Mouse (Mus musculus): ENCODE results near the gene Erbb3. TPM values are rescaled to one million over a fixed set of nuclear protein-coding genes. Genes with fewer than 3 reads are reported as not detected.
"Not testable (repeated sequence)": the region's sequence is repeated elsewhere in the genome, so short reads cannot be mapped to it uniquely, and the experiment has no call there.

Erbb3 gene
- total and polyA plus RNA-seq, 2 experiments from 2014 or later = 0.21 to 1.1 TPM

- Histone ChIP-seq H3K27me3 (ENCODE audit: insufficient read depth, low read length) (no peaks in the 10 kb centered on the region), H3K4me3 (ENCODE audit: low read depth, low read length) (peak within 1 kb of the TSS; percentile 44), H3K9me3 (ENCODE audit: low read length) (no peaks in the 10 kb centered on the region), H3K4me1 (ENCODE audit: insufficient read depth, low read length) (peaks cover 8% of the 10 kb centered on the region; the same call in 1 of the 2 replicates), H3K4me2 (ENCODE audit: low read depth, low read length, poor library complexity, severe bottlenecking) (peak within 1 kb of the TSS; percentile 50), H3K36me3 (ENCODE audit: insufficient read depth, low read length) (peaks cover 15% of the 10 kb centered on the region), H3K9ac (replicated peaks; ENCODE audit: low read length, poor library complexity, severe bottlenecking) (peak within 1 kb of the TSS; percentile 62), H3K27ac (ENCODE audit: low read depth, low read length) (peak within 1 kb of the TSS; percentile 90)
- no peak; the same call in 1 of the 2 replicates for TF ChIP-seq CTCF (IDR thresholded peaks at IDR 0.05)
- WGBS = under 1% methylated on average over 31 of the region's 31 CpGs
- ATAC-seq (ENCODE audit: low FRiP score) (peak; percentile 92), DNase-seq (ENCODE audit: low spot score) (peak; percentile 98)
Observed at GRCm38 (mm10) chr10:128548947-128549681, 40.3 kb downstream of the Erbb3 start, which contains the start of gene Rpl41. Gene Rpl41 (minus strand): TSS chr10:128549305.

GRCm38 (mm10) chr10:128548051-128548791 is 41.2 kb downstream of the Erbb3 start:
- Histone ChIP-seq H3K9ac (replicated peaks; ENCODE audit: low read length, poor library complexity, severe bottlenecking) (peak overlapping the region; percentile 62), H3K4me3 (ENCODE audit: low read depth, low read length) (peak overlapping the region; percentile 44), H3K36me3 (ENCODE audit: insufficient read depth, low read length) (peaks cover 24% of the 10 kb centered on the region), H3K27ac (ENCODE audit: low read depth, low read length) (peak overlapping the region; percentile 90), H3K4me2 (ENCODE audit: low read depth, low read length, poor library complexity, severe bottlenecking) (peak overlapping the region; percentile 50)
- H3K27me3 ChIP-seq (ENCODE audit: insufficient read depth, low read length); H3K9me3 ChIP-seq (ENCODE audit: low read length); H3K4me1 ChIP-seq (ENCODE audit: insufficient read depth, low read length); ATAC-seq (ENCODE audit: low FRiP score): not testable (repeated sequence)
- 0% methylated on average over 25 of the region's 30 CpGs for WGBS
- peak; percentile 18 for DNase-seq (ENCODE audit: low spot score)

GRCm38 (mm10) chr10:128547361-128548032 is 42.0 kb downstream of the Erbb3 start, which contains the start of gene Zc3h10:
Gene Zc3h10 (minus strand): TSS chr10:128547774.
- under 1% methylated on average over 50 of the region's 50 CpGs for WGBS
- Histone ChIP-seq H3K4me2 (ENCODE audit: low read depth, low read length, poor library complexity, severe bottlenecking) (peak within 1 kb of the TSS; percentile 50), H3K9ac (replicated peaks; ENCODE audit: low read length, poor library complexity, severe bottlenecking) (peak within 1 kb of the TSS; percentile 62), H3K4me1 (ENCODE audit: insufficient read depth, low read length) (peaks cover 8% of the 10 kb centered on the region; the same call in 1 of the 2 replicates), H3K9me3 (ENCODE audit: low read length) (no peaks in the 10 kb centered on the region), H3K27me3 (ENCODE audit: insufficient read depth, low read length) (no peaks in the 10 kb centered on the region), H3K27ac (ENCODE audit: low read depth, low read length) (peak within 1 kb of the TSS; percentile 90), H3K4me3 (ENCODE audit: low read depth, low read length) (peak within 1 kb of the TSS; percentile 44), H3K36me3 (ENCODE audit: insufficient read depth, low read length) (peaks cover 24% of the 10 kb centered on the region)
- TF ChIP-seq CTCF (IDR thresholded peaks at IDR 0.05) = peak; percentile 76
- peak; percentile 85 for ATAC-seq (ENCODE audit: low FRiP score)
- DNase-seq (ENCODE audit: low spot score) = peak; percentile 99

GRCm38 (mm10) chr10:128546787-128547186 is 42.7 kb downstream of the Erbb3 start:
- no peak for TF ChIP-seq CTCF (IDR thresholded peaks at IDR 0.05)
- Histone ChIP-seq H3K9ac (replicated peaks; ENCODE audit: low read length, poor library complexity, severe bottlenecking) (peak overlapping the region; percentile 47), H3K4me1 (ENCODE audit: insufficient read depth, low read length) (peaks cover 8% of the 10 kb centered on the region; the same call in 1 of the 2 replicates), H3K9me3 (ENCODE audit: low read length) (no peaks in the 10 kb centered on the region), H3K4me3 (ENCODE audit: low read depth, low read length) (peak overlapping the region; percentile 44), H3K36me3 (ENCODE audit: insufficient read depth, low read length) (peaks cover 27% of the 10 kb centered on the region), H3K27ac (ENCODE audit: low read depth, low read length) (peak overlapping the region; percentile 90), H3K27me3 (ENCODE audit: insufficient read depth, low read length) (no peaks in the 10 kb centered on the region), H3K4me2 (ENCODE audit: low read depth, low read length, poor library complexity, severe bottlenecking) (peak overlapping the region; percentile 50)
- DNase-seq (ENCODE audit: low spot score) (no peak), ATAC-seq (ENCODE audit: low FRiP score) (no peak)
- WGBS = 28% methylated on average over 7 of the region's 7 CpGs

- Histone ChIP-seq H3K27ac (ENCODE audit: low read depth, low read length) (peak overlapping the region; percentile 90; the same call in 1 of the 2 replicates), H3K27me3 (ENCODE audit: insufficient read depth, low read length) (no peaks in the 10 kb centered on the region), H3K4me2 (ENCODE audit: low read depth, low read length, poor library complexity, severe bottlenecking) (peak overlapping the region; percentile 50), H3K9me3 (ENCODE audit: low read length) (no peaks in the 10 kb centered on the region), H3K36me3 (ENCODE audit: insufficient read depth, low read length) (peaks cover 27% of the 10 kb centered on the region), H3K4me1 (ENCODE audit: insufficient read depth, low read length) (peaks cover 8% of the 10 kb centered on the region; the same call in 1 of the 2 replicates), H3K9ac (replicated peaks; ENCODE audit: low read length, poor library complexity, severe bottlenecking) (peak overlapping the region; percentile 47; the same call in 1 of the 2 replicates), H3K4me3 (ENCODE audit: low read depth, low read length) (peak overlapping the region; percentile 44)
- WGBS = 16% methylated on average over 4 of the region's 4 CpGs
- peak; percentile 79 for DNase-seq (ENCODE audit: low spot score)
- peak; percentile 89 for TF ChIP-seq CTCF (IDR thresholded peaks at IDR 0.05)
- ATAC-seq (ENCODE audit: low FRiP score) = no peak
Observed at GRCm38 (mm10) chr10:128546361-128546760, 43.1 kb downstream of the Erbb3 start.

All from midbrain, postnatal 0 days (tissue).